Mouse (Mus musculus): ENCODE measurements around the gene Slc27a1. TPM values are rescaled to one million over a fixed set of nuclear protein-coding genes. Genes with fewer than 3 reads are reported as not detected.
A peak's percentile ranks its signal among the peaks of the same experiment; 100 is the strongest.

Slc27a1 gene
- polyA plus RNA-seq, 1 experiment from 2014 or later = 70.0 TPM

GRCm38 (mm10) chr8:71596798-71597197, 28.1 kb downstream of the Slc27a1 start:
- no peak for ATAC-seq (ENCODE audit: low read depth)
- Histone ChIP-seq H3K27me3 (ENCODE audit: control insufficient read depth, insufficient read depth, low read length) (0 out of 2 replicates have a peak, but pooled peaks cover 7% of the 10 kb centered on the region), H3K9ac (replicated peaks; ENCODE audit: low read depth, low read length) (no peak overlapping the region), H3K9me3 (ENCODE audit: control insufficient read depth, low read length) (no peaks in the 10 kb centered on the region), H3K4me2 (ENCODE audit: low read depth, low read length) (no peak overlapping the region), H3K36me3 (ENCODE audit: control insufficient read depth, insufficient read depth, low read length) (no peaks in the 10 kb centered on the region), H3K27ac (ENCODE audit: low read depth, low read length) (no peak overlapping the region), H3K4me3 (ENCODE audit: low read depth, low read length) (no peak overlapping the region), H3K4me1 (ENCODE audit: control insufficient read depth, insufficient read depth, low read length) (peaks cover 11% of the 10 kb centered on the region)
- WGBS = 89% methylated on average over 4 of the region's 4 CpGs

GRCm38 (mm10) chr8:71597451-71597850, 28.8 kb downstream of the Slc27a1 start, which contains the start of gene Fam129c:
TSS of gene Fam129c (plus strand) at chr8:71597648.
- H3K4me1 ChIP-seq (ENCODE audit: control insufficient read depth, insufficient read depth, low read length) = peaks cover 15% of the 10 kb centered on the region
- H3K27ac ChIP-seq (ENCODE audit: low read depth, low read length) = no peak within 1 kb of the TSS
- WGBS = 71% methylated on average over 3 of the region's 3 CpGs
- H3K9me3 ChIP-seq (ENCODE audit: control insufficient read depth, low read length) = no peaks in the 10 kb centered on the region
- H3K4me3 ChIP-seq (ENCODE audit: low read depth, low read length) = no peak within 1 kb of the TSS
- ATAC-seq (ENCODE audit: low read depth) = no peak
- 0 out of 2 replicates have a peak, but pooled peaks cover 9% of the 10 kb centered on the region for H3K27me3 ChIP-seq (ENCODE audit: control insufficient read depth, insufficient read depth, low read length)
- no peak within 1 kb of the TSS for H3K4me2 ChIP-seq (ENCODE audit: low read depth, low read length)
- H3K36me3 ChIP-seq (ENCODE audit: control insufficient read depth, insufficient read depth, low read length) = no peaks in the 10 kb centered on the region
- no peak within 1 kb of the TSS for H3K9ac ChIP-seq (replicated peaks; ENCODE audit: low read depth, low read length)

DNA sequence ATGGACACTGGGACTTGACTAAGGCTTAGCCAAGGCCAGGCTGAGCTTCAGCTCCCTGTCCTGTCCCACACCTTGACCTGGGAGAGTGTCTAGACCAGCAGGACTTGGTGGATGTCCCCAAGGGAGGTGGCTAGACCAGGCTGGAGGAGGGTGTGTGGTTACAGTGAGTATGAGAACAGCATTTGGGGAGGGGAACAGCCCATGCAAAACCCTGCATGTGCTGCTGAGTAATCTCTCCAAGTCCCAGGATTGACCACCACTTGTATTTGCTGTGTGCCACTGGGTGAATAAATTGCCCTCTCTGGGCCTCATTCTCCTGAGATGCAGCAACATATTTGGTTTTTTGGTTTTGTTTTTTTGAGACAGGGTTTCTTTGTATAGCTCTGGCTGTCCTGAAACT, 29.7 kb downstream of the Slc27a1 start:
- Histone ChIP-seq H3K4me3 (ENCODE audit: low read depth, low read length) (no peak overlapping the region), H3K9me3 (ENCODE audit: control insufficient read depth, low read length) (no peaks in the 10 kb centered on the region), H3K36me3 (ENCODE audit: control insufficient read depth, insufficient read depth, low read length) (no peaks in the 10 kb centered on the region), H3K4me1 (ENCODE audit: control insufficient read depth, insufficient read depth, low read length) (peaks cover 11% of the 10 kb centered on the region; the same call in 1 of the 2 replicates), H3K9ac (replicated peaks; ENCODE audit: low read depth, low read length) (no peak overlapping the region), H3K27me3 (ENCODE audit: control insufficient read depth, insufficient read depth, low read length) (0 out of 2 replicates have a peak, but pooled peaks cover 11% of the 10 kb centered on the region), H3K27ac (ENCODE audit: low read depth, low read length) (no peak overlapping the region), H3K4me2 (ENCODE audit: low read depth, low read length) (no peak overlapping the region)
- ATAC-seq (ENCODE audit: low read depth) = no peak

GRCm38 (mm10) chr8:71598841-71599240, 30.2 kb downstream of the Slc27a1 start:
- no peaks in the 10 kb centered on the region for H3K36me3 ChIP-seq (ENCODE audit: control insufficient read depth, insufficient read depth, low read length)
- H3K9me3 ChIP-seq (ENCODE audit: control insufficient read depth, low read length) = no peaks in the 10 kb centered on the region
- H3K4me1 ChIP-seq (ENCODE audit: control insufficient read depth, insufficient read depth, low read length) = peaks cover 11% of the 10 kb centered on the region; the same call in 1 of the 2 replicates
- no peak overlapping the region for H3K9ac ChIP-seq (replicated peaks; ENCODE audit: low read depth, low read length)
- no peak for ATAC-seq (ENCODE audit: low read depth)
- peaks cover 16% of the 10 kb centered on the region; the same call in 1 of the 2 replicates for H3K27me3 ChIP-seq (ENCODE audit: control insufficient read depth, insufficient read depth, low read length)
- WGBS = 95% methylated on average over 5 of the region's 5 CpGs
- no peak overlapping the region for H3K4me2 ChIP-seq (ENCODE audit: low read depth, low read length)
- H3K27ac ChIP-seq (ENCODE audit: low read depth, low read length) = no peak overlapping the region
- no peak overlapping the region for H3K4me3 ChIP-seq (ENCODE audit: low read depth, low read length)

DNA sequence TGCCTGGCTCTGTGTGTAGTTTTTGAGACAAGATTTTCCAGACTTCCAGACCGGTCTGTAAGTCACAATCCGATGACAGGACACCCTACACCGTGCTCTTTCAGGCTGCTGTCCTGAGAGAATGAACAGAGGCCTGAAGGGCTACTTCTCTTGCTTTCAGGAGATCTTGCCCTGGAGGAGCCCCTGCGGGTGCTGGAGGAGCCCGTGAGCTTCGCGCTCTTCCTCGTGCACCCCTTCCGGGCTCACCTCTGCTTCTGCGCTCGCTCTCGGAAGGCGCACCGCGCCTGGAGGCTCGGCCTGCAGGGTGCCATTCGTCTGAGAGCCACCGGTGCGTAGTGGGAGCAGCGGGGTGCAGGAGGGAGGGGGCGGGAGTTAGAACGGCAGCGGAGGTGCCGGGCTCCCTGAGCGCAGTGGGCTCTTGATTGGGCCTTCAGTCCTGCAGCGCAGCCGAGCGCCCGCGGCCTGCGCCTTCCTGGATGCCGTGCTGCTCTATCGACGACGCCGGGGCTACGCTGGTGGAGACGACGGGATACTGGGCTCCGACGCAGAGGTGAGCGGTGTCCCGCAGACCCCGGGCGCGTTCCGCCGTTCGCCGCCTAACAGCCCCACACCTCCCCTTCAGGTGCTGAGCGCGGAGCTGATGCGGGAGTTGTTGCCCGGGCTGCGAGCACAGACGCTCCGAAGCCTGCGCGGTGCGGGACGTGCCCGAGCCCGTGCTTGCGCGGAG, 33.4 kb downstream of the Slc27a1 start:
- 2% methylated on average over 64 of the region's 65 CpGs for WGBS
- peak overlapping the region; percentile 45 for H3K4me2 ChIP-seq (ENCODE audit: low read depth, low read length)
- peak overlapping the region; percentile 28; the same call in 1 of the 2 replicates for H3K27ac ChIP-seq (ENCODE audit: low read depth, low read length)
- peaks cover 7% of the 10 kb centered on the region; the same call in 1 of the 2 replicates for H3K4me1 ChIP-seq (ENCODE audit: control insufficient read depth, insufficient read depth, low read length)
- no peaks in the 10 kb centered on the region for H3K9me3 ChIP-seq (ENCODE audit: control insufficient read depth, low read length)
- peaks cover 18% of the 10 kb centered on the region; the same call in 1 of the 2 replicates for H3K27me3 ChIP-seq (ENCODE audit: control insufficient read depth, insufficient read depth, low read length)
- H3K4me3 ChIP-seq (ENCODE audit: low read depth, low read length) = peak overlapping the region; percentile 29
- peak; percentile 41 for ATAC-seq (ENCODE audit: low read depth)
- H3K36me3 ChIP-seq (ENCODE audit: control insufficient read depth, insufficient read depth, low read length) = no peaks in the 10 kb centered on the region
- peak overlapping the region; percentile 42 for H3K9ac ChIP-seq (replicated peaks; ENCODE audit: low read depth, low read length)

DNA sequence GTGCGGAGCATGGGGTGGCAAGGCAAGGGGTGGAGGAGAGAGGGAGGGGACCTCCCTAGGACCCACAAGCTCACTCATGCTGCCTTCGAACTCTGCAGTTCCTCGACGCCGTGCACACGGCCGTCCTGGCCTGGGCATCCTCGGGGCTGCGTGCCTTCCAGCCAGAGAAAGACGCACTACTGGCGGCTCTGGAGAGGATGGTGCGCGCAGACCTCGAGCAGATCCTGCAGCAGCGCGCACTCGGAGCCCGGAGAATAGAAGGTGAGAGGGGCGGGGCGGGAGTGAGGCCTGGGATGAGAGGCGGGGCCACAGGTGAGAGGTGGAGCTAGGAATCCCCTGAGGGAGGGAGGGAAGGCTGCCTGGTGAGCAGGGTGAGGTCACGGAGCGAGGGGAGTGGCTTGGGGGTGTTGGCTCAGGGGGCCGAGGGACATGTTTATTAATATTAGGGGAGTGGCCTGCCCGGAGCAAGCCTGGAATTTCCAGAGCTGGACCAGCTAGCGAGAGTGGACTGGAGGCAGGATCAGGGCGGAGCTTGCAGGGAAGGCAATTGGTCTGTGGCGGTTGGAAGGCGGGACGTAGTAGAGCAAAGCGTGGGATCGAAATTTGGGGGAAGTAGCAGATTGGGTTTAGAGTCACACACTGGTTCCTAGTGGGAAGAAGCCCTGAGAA, 34.1 kb downstream of the Slc27a1 start:
- Histone ChIP-seq H3K36me3 (ENCODE audit: control insufficient read depth, insufficient read depth, low read length) (no peaks in the 10 kb centered on the region), H3K27ac (ENCODE audit: low read depth, low read length) (peak overlapping the region; percentile 28; the same call in 1 of the 2 replicates), H3K4me3 (ENCODE audit: low read depth, low read length) (peak overlapping the region; percentile 29), H3K9me3 (ENCODE audit: control insufficient read depth, low read length) (no peaks in the 10 kb centered on the region), H3K4me1 (ENCODE audit: control insufficient read depth, insufficient read depth, low read length) (peaks cover 7% of the 10 kb centered on the region; the same call in 1 of the 2 replicates), H3K9ac (replicated peaks; ENCODE audit: low read depth, low read length) (peak overlapping the region; percentile 42), H3K4me2 (ENCODE audit: low read depth, low read length) (peak overlapping the region; percentile 45), H3K27me3 (ENCODE audit: control insufficient read depth, insufficient read depth, low read length) (peaks cover 18% of the 10 kb centered on the region; the same call in 1 of the 2 replicates)
- peak; percentile 63 for ATAC-seq (ENCODE audit: low read depth)
- 2% methylated on average over 32 of the region's 32 CpGs for WGBS

GRCm38 (mm10) chr8:71604021-71604420, 35.3 kb downstream of the Slc27a1 start:
- Histone ChIP-seq H3K27ac (ENCODE audit: low read depth, low read length) (no peak overlapping the region), H3K9me3 (ENCODE audit: control insufficient read depth, low read length) (no peaks in the 10 kb centered on the region), H3K4me1 (ENCODE audit: control insufficient read depth, insufficient read depth, low read length) (peaks cover 7% of the 10 kb centered on the region; the same call in 1 of the 2 replicates), H3K4me2 (ENCODE audit: low read depth, low read length) (no peak overlapping the region), H3K4me3 (ENCODE audit: low read depth, low read length) (no peak overlapping the region), H3K9ac (replicated peaks; ENCODE audit: low read depth, low read length) (no peak overlapping the region), H3K27me3 (ENCODE audit: control insufficient read depth, insufficient read depth, low read length) (peaks cover 18% of the 10 kb centered on the region; the same call in 1 of the 2 replicates), H3K36me3 (ENCODE audit: control insufficient read depth, insufficient read depth, low read length) (no peaks in the 10 kb centered on the region)
- ATAC-seq (ENCODE audit: low read depth) = no peak
- WGBS = 48% methylated on average over 7 of the region's 7 CpGs

DNA sequence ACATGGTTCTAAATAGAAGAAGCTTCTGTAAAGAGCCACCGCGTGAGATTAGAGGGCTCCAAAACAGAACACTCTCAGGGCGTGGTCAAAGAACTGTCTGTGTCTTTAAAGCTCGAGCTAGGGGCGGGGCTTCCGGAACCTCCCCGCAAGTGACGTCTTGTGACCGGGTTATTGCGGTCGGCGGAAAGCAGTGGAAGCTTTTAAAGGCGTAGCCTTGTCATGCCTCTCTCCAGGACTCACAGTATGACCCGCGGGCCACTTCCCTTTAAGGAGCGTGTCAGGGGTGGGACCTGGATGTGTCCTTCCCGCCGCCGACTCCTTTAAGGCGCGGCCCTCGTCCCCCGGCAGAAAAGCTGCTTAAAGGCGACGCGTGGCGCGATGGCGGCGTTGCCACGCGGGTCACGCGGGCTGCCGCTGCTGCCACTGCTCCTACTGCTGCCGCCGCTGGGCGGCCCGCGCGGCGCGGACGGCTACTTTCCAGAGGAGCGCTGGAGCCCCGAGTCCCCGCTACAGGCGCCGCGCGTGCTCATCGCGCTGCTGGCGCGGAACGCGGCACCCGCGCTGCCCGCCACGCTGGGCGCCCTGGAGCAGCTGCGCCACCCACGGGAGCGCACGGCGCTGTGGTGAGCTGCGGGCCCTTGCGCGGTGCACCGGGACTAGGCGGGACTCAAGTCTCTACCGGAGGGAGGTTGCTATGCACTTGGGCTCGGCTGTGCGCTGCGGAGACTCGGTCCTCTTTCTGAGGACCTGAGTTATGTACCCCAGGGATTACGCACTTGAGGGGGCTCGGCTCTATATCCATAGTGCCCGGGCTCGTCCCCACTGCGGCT, 42.4 kb downstream of the Slc27a1 start, which contains the start of gene Colgalt1:
TSS of gene Colgalt1 (plus strand) at position 177 of the 830 bp plus-strand sequence.
- under 1% methylated on average over 74 of the region's 82 CpGs for WGBS
- peak; percentile 99 for ATAC-seq (ENCODE audit: low read depth)
- H3K4me1 ChIP-seq (ENCODE audit: control insufficient read depth, insufficient read depth, low read length) = peaks cover 10% of the 10 kb centered on the region

More for the DNA sequence above, 42.4 kb downstream of the Slc27a1 start, which contains the start of gene Colgalt1:
- peak within 1 kb of the TSS; percentile 79 for H3K4me3 ChIP-seq (ENCODE audit: low read depth, low read length)
- peak within 1 kb of the TSS; percentile 81 for H3K4me2 ChIP-seq (ENCODE audit: low read depth, low read length)
- H3K36me3 ChIP-seq (ENCODE audit: control insufficient read depth, insufficient read depth, low read length) = peaks cover 13% of the 10 kb centered on the region; the same call in 1 of the 2 replicates
- no peaks in the 10 kb centered on the region for H3K27me3 ChIP-seq (ENCODE audit: control insufficient read depth, insufficient read depth, low read length)
- no peaks in the 10 kb centered on the region for H3K9me3 ChIP-seq (ENCODE audit: control insufficient read depth, low read length)
- peak within 1 kb of the TSS; percentile 87 for H3K9ac ChIP-seq (replicated peaks; ENCODE audit: low read depth, low read length)
- peak within 1 kb of the TSS; percentile 90 for H3K27ac ChIP-seq (ENCODE audit: low read depth, low read length)

Data from neural tube, embryonic 14.5 days (tissue).